Mouse (Mus musculus) layer of hippocampus, postnatal 10 days (tissue): ENCODE results near the gene Rela. TPM values are rescaled to one million over a fixed set of nuclear protein-coding genes. Genes with fewer than 3 reads are reported as not detected.

Experiments used
- DNase-seq, 2 experiments: peaks; one replicate each; pipeline ENCODE4 v3.0.0; 2021; ENCODE audit warnings: low spot score in 2 of 2
- long read RNA-seq: library from polyadenylated mRNA; stranded (forward); transcript quantifications from one replicate; pipeline ENCODE4 v2.0.0, GENCODE M21; 2023
- total RNA-seq, 2 experiments: library from RNA; stranded (reverse); gene quantifications; 2 replicates each; pipeline ENCODE4 v1.2.3; 2021

Gene Rela
- total RNA-seq: 10 to 100 TPM; 24.4 to 24.7 TPM
- long read RNA-seq, transcript Rela-201 (11 exons, 2,716 nt): major isoform, 7 of 14 reads
- long read RNA-seq, partial matches to known transcripts: 5 of 14 reads
- long read RNA-seq, other reads (novel, unspliced or antisense): 0 of 14 reads

DNA sequence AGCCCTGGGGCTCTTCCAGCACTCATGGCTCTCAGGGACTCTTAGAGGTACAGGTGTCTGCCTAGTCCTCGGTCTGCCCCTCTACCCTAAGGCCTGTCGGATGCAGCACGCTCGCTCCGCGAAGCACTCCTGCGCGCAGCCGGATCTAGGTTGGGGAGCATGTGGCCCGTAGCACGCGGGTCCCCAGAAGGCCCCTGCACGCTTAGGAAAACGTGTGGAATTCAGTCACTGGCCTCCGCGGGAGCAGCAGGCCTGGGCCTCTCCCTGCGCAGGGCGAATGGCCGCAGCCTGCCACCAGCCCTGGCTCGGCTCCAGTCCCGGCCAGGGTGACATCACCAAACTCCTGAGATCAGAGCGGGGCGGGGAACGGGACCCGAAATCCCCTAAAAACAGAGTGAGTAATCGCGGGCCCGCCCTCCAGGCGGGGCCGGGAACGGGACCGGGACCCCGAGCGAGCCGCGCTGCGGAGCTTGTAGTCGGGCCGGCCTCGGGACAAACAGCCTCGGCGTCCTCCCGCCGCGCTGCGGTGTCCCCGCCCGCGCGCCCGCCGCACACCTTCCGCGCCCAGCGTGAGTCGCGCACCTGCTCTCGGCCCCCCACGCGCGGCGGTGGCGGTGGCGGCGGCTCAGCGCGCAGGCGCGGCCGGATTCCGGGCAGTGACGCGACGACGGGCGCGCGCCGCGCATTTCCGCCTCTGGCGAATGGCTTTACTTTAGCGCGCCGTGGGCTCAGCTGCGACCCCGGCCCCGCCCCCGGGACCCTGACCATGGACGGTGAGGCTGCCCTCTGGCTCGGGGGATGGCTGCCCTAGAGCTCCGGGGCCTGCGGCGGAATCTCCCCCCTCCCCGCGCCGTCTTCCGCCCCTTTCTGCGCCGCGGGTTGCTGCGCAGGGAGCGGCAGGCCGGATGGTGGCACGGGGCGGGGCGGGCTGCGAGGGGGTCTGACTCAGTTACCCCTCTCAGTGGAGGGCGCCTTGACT lies at the start of gene Rela:
Rela (plus strand) TSS at position 415 of the 979 bp plus-strand sequence.
- DNase-seq: peak; percentile 87 to 94

DNA sequence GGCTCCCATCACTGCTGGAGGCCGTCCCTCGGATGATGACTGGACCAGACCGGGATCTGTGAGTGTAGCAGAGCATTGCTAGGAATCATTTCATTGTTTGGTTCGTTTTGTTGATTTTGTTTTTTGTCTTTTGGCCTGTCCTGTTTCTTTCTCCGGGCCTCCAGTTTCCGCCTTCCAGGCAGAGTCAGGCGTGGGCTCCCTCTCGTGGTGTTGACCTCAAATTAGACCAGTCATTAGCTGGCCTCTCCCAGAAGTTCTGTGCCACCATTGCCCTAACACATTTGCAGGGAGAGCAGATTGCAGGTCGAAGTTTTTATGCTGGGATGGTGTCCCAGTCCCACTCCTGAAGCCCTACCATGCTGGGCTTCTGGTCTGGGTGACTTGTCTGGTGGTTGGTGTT lies 48.1 kb upstream of the Rela start:
- no peak for DNase-seq

DNA sequence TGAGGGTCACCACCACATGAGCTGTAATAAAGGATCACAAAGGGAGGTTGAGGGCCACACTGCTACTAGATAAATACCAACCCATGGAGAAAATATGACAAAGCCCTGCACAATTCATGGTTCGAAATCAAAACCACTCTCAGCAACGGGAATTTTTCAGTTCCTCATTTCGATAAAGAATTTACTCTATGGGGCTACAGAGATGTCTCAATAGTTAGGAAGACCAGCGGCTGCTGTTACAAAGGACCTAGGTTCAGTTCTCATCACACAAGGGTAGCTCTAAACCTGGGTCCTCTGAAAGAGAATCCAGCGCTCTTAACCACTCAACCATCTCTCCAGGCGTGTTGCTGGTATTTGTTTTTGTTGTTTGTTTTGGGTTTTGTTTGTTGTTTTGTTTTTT lies 45.4 kb upstream of the Rela start:
- DNase-seq: no peak

DNA sequence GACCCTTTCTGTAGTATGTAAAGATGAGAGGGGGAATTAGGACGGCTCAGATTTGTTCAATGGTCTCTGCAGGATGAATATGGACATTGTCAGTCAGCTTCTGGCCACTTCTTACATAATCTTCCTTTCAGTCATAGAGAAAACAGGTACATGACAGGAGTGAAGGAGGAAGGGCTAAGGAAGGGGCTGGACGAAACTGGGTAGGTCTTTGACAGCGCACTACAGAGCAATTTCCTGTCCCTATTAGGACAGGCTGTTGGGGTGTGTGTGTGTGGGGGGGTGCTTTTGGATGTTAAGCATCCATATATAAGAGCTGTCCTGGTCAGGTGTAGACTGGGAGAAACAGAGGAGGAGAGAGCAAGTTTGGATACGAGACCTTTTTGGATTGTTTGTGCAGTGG lies 38.1 kb upstream of the Rela start:
- DNase-seq: no peak

DNA sequence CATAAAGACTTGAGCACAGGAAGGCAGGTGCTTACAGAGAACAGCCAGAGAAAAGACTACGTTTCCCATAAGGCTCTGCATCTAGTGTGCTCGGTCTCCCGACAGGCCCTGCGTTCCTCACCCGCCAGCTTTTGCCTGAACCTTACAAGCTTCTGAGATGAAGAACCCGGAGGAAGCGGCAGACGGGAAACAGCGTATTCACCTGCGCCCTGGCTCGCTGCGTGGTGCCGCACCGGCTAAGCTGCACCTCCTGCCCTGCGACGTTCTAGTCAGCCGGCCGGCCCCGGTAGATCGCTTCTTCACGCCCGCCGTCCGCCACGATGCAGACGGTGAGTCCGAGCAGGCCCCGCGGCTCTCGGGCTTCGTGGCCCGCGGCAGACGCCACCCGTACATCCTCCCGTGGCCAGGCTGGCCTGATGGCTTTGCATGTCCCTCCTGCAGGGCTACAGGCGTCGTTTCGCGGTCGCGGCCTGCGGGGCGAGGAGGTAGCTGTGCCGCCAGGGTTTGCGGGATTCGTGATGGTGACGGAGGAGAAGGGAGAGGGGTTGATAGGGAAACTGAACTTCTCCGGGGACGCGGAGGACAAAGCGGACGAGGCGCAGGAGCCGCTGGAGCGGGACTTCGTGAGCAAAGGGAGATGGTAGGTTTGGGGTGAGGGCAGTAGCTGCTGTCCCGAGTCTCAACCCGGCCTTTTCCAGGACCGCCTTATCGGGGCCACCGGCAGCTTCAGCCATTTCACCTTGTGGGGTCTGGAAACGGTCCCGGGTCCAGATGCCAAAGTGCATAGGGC lies 35.3 kb upstream of the Rela start, which contains the start of gene Rnaseh2c:
Rnaseh2c (plus strand) TSS at position 122 of the 790 bp plus-strand sequence.
- DNase-seq: peak; percentile 65 to 78

DNA sequence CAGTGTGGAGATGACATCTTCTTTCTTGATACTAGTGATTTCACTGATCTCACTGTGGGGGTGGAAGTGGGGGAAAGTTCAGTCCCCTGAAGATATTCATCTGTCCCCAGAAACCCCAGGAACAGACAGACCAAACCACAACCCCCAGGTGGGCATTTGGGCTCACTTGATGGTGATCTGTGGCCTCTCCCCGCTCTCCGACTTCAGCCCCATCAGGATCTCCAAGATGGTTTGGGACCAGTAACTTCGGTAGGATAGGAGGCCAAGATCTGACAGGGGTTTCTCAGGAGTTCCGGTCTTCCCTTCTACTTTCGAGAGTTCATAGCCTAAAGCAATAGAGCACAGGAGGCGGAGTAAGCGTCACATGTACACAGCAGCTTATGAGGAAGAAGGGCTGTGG lies 33.6 kb upstream of the Rela start:
- DNase-seq: no peak

DNA sequence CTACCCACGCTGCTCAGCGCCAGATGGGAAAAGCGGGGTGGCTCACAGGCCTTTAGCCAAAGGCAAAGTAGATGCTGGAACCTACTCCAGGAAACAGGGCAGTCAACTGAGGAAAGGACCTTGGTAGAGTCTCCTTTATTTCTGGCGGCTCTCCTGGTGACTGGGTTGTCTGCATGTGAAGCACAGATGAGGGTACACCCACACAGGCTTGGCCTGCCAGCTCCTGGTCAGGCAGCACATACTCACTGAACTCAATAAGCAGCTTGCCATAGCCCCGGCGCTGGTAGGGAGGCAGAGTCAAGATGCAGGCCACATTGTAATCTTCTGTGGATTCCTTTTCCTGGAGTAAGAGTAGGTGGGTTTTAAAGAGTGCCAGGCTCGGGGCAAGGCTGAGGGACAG lies 32.2 kb upstream of the Rela start:
- DNase-seq: peak in 1 of 2 experiments; percentile 20

DNA sequence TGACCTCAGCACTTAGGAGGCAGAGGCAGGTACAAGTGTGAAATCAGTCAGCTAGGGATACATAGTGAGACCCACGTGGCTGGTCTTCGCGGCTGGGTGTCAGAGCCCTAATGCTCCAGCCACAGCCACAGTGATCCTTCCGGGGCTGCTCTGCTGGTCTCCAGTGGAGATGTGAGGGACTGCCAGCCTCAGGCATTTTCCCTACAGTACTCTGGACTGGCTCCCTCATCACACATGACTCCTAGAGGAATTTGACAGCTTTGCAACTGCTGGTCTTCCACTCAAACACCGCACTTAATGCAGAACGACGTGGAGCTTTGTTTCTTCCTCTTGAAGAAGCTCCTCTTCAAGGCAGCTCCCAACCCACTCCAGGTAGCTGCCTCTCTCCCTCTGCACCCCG lies 31.1 kb upstream of the Rela start:
- DNase-seq: peak in 1 of 2 experiments; percentile 22

DNA sequence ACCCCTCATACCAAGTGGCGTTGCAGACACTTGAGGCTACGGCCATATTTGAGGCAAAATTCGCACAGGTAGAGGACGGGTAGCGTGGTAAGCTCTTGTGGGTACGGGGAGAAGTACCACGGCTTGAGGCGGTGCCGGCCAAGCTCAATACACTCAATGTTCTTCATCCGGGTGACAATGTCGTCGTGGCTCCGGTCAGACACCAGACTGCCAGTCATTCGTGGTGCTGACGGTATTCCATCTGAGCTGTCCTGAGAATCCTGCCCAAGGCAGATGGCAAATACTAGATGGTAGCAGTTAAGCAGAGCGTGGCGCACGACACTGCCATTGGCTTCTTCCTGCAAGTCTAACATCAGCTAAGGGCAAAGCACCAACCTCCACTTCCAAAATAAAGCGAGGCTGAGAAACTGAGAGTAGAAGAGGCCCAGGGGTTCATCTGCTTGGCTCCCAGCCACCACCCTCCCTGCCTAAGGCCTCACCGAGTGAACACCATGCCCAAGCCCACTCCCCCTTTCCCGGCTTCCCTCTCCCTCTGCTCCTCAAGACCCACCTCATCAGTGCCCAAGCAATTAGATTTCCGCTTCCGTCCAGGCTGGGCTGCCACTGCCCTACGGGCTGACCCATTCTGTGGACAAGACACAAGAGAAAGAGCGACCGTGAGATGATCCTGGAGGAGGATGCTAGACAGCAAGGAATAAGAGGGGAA lies 29.4 kb upstream of the Rela start:
- peak in 1 of 2 experiments; percentile 16 for DNase-seq

DNA sequence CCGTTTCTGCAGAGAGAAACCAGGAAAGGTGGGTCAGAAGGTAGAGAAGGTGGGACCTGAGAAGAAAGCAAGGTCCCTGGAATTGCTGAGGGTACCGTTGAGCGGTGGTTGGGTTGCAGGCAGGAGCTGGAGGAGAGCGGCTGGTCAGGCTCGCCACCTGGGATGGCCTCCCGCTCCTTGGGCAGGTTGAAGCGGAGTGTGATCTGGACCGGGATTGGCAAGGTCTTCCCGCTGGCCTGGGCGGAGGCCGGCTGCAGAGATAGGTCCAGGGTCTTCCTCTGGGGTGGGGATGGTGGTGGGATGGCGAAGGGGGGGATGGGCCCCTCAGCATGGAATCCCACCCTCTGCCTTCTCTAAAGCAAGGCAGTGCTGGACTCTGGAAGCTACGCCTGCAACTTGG lies 28.6 kb upstream of the Rela start:
- peak in 1 of 2 experiments; percentile 16 for DNase-seq

DNA sequence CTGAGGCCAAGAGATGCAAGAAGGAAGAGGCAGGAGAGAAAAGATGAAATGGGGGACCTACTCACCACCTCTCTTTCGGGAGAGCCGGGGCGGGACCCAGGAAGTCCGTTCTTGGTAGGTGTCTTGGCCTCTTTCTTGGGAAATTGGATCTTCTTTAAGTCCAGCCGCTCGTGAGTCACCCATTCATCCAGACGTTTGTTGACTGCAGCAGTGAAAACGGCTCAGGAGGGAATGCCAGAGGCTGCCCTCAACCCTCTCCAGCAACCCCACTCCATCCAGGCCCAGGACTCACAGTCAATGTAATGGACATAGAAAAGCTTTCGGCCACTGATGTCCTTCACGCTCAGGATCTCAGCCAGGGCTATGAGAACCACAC lies 28.1 kb upstream of the Rela start:
- DNase-seq: no peak

DNA sequence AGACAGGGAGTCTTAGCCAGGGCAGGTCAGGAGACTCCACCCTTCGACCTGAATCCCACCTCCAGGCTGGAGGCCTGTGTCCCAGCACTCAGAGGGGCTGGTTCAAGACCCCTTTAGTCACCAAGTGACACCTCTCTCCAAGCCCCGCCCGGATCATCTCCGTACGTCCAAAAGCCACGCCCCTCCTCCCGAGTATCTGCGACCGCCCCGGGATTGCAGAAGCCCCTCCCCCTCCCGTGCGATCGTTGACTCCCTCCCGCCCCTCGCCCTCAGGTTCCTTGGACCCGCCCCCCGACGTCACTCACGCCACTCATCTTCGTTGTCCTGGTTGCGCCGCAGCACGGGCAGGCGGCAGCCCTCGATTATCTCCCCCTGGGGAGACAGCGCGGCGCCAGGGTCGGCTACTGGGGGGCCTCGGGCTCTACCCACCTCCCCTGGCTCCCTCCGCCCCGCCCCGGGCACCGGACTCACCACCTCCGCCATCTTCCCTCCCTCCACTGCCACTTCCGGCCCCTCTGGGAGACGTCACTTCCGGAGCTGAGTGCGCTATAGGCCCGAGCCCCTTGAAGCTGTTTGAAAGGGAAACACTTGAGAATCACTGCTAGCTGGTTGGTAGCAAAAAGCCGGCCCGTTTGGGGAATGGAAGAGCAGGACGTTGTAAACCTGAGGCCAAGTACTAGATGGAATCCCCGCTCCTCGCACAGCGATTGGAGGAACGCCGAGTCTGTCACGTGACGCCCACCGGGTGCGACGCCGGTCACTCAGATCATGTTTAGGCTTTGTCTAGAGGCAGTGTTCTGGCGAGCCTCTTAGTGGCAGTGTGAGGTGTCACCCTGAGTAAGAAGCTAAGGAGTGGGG lies 27.5 kb upstream of the Rela start, which contains the start of gene Kat5:
Kat5 (minus strand) TSS at position 691 of the 858 bp plus-strand sequence.
- DNase-seq: peak; percentile 94 to 96

DNA sequence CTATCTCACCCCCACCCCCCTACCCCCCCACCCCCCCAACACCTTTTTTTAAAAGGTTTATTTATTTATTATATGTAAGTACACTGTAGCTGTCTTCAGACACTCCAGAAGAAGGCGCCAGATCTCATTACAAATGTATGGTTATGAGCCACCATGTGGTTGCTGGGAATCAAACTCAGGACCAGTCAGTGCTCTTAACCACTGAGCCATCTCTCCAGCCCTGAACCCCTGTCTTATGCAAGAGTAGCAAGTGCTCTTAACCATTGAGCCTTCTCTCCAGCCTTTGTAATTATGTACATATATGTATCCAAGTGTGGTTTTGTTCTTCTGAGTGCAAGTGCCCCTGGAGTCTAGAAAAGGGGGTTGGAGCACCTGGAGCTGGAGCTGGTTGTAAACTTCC lies 25.3 kb upstream of the Rela start:
- no peak for DNase-seq

DNA sequence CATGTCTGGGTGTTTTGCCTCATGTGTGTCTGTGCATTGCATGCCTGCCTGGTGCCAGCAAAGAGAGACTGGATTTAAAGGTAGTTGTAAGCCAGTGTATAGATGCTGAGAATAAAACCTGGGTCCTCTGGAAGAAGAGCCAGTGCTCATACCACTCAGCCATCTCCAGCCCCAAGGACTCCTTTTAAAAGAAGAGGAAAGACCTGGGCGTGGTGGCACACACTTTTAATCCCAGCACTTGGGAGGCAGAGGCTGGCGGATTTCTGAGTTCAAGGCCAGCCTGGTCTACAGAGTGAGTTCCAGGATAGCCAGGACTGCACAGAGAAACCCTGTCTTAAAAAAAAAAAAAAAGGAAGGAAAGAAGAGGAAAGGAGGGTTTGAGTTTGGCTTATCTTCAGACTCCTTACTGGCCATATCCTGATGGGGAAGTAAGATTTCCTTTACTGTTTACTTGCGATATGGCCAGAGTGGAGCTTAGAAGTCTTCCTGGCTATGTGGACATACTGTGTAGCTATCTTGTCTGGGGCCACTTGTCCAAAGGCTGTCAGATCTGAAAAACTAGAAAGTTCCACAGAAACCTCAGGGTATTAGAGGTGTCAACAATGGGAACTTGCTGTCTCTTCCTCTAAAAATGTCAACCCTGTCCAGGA lies 24.4 kb upstream of the Rela start:
- DNase-seq: no peak

DNA sequence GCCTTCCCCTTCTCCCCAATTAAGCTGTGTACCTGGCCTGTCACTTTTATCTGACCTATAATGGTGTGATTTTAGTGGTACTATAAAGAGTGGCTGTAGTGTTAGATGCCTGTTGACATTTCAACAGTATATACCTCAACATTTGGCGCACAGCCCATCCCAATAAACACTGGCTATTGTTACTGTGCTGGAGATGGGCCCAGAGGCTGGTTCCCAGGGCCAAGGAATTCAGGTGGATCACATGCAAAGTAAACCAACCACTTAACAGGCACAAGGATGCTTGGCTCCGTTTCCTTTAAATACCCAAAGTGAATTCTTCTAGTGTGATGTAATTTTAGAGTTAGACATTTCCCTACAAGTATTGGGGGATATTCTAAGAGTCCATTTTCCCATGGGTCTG lies 22.3 kb upstream of the Rela start:
- DNase-seq: no peak

DNA sequence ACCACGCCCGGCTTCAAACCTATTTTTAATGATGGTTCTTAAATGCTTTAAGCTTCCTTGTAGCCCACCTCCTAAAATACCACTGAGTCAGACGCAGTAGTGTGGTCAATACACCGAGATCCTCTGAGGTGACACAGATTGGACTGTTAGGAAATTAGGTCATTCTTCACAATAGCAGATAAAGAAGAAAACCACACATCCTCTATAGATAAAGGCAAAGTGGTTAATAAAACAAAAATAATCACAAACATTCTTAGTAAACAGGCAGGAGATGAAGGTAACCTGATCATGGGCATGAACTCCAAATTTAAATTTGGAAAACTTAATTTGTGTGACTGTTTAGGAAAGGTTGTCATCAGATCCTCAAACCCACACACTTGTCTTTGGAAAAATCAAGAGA lies 17.3 kb upstream of the Rela start:
- no peak for DNase-seq

DNA sequence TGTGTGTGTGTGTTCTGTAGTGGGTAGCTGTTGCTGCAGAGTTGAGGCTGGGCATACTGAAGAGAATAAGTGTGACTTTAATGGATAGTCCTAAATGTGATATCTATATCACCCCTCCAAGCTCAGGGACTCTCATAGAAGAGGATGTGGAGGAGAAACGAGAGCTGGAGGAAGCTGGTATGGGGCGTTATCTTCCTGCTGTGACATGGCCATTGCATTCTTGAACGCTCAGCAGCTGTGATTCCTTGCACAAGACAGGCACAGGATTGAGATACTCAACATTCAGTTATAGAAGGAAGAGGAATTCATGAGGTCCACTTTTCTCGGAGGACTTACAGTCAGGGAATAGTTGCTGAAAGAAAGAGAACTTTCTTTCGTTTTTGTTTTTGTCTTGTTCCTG lies 15.4 kb upstream of the Rela start:
- DNase-seq: no peak

DNA sequence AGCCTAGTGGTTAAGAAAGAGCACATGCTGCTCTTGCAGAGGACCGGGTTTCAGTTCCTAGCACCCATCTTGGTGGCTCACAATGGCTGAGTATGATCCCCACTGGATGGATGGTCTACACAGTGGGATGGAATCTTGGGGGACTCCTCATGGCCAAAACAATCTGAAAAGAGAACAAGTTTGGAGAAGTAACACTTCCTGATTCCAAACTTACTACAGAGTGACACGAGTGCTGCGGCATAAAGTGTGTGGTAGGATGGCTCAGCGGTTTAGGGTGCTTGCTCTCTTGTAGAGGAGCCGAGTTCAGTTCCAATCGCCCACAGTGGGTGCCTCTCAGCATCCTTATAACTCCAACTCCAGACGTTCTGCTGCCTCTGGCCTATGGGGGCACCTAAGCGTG lies 12.0 kb upstream of the Rela start:
- no peak for DNase-seq

DNA sequence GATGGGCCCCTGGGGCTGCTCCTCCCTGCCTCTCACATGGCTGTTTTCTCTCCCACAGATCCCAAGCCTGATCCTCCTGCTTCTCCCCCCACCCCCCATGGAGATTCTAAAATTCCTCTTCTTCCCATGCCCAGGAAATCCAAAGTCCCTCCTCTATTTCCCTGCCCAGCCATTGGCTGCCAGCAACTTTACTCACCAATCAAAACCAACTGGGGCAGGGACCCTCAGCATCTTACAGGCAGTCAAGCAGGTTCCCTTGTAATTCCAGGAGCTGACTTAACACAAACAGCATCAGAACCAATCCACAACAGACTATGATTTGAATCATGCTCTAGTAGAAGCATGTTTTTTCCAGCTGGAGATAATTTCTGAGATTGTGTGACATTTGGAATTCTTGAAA lies 7.4 kb upstream of the Rela start:
- no peak for DNase-seq

DNA sequence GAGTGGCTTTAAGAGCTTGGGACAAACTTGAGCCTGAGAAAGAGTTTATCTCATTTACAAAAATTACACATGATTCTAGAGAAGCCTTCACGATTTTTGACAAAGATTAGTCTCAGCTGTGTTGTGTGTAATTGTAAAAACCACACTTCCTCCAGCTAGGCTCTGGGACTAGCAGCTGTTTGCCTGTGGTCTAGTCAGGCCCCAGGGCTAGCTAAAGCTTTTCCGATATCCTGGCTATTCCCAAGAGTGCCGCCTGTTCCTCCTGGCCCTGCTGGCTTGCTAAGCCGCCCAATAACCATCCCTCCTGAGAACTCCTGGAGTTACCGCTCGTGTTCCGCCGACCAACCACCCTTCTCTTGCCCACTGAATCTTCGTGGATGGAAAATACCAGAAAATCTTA lies 5.2 kb upstream of the Rela start:
- DNase-seq: no peak
